Mouse (Mus musculus): Measurements from ENCODE around the gene Bsn.

DNA sequence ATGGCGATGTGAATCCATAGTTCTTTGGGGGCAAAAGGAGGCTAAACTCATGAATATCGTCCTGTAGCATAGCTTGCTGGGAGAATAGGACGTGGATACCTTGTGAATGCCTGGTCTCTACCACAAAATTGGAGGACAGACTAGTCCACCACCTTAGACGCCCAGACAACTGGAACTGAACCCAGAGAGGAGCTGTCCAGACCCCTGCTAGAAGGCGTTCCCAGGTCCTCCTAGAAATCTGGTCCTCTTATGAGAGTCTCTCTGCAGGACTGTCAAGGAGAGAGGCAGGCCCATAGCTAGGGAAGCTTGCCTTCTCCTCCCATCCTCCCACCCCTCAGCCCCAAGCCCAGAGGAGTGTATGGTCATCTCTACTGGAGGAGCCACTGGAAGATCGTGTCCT lies 52.1 kb downstream of the Bsn start:
- TF ChIP-seq POLR2A (IDR thresholded peaks at IDR 0.05; ENCODE audit: extremely low read depth, insufficient read depth, low read length): no peak
- no peak for TF ChIP-seq CTCF (IDR thresholded peaks at IDR 0.05; ENCODE audit: extremely low read depth, insufficient read depth, low read length)

All from cortical plate, adult 2 months (tissue).